8 mouse cellular contexts compared by ENCODE assay signal in the genomic region with DNA sequence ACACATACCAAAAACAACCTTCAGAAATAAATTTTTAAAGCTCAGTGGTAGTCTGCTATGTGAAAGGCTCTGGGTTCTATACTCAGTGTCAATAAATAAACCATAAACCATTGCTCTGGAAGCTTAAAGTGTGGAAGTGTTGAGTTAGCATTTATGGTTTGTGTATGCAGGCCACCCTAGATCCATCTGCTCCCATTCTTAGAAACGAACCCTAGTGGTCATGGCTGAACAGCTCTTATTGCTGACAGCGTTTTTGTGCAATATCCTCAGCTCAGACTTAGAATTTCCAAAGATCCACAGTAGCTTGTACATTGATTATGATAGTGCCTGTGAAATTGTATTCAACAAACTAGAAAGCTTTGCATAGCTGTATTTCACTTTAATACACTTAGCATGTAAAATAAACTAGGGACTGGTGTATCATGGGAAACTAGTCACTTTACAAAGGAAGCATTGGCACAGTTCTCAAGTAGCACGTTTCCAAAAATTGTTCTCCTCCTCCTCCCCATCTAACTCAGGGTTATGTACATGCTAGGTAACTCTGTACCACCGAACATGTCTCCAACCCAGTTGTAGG.
DNase-seq lines count a peak whose midpoint lies in the region; ATAC-seq and TF ChIP-seq lines count a peak whose summit lies in the region.

No protein-coding gene starts in this region.

- WGBS in intestine, embryonic 16.5 days, result 38% methylated on average over 4 of the region's 4 CpGs
- 63% methylated on average over 4 of the region's 4 CpGs for WGBS in midbrain, embryonic 10.5 days

- no peak overlapping the region for H3K27ac ChIP-seq in ES-E14 (ENCODE audit: insufficient read depth, low read depth, low read length, poor library complexity, severe bottlenecking)
- H3K27ac ChIP-seq in intestine, embryonic 16.5 days (ENCODE audit: low read length), result no peak overlapping the region
- H3K27ac ChIP-seq in midbrain, embryonic 10.5 days (replicated peaks), result no peak overlapping the region

- peaks cover 3% of the 10 kb centered on the region in 2 experiments; a peak in 2 of 4 replicates for H3K4me1 ChIP-seq in ES-E14 (ENCODE audit: control insufficient read depth in 2 of 2, insufficient read depth in 2 of 2, low read length in 2 of 2, poor library complexity in 1 of 2)
- peaks cover 18% of the 10 kb centered on the region for H3K4me1 ChIP-seq in intestine, embryonic 16.5 days (ENCODE audit: control insufficient read depth, insufficient read depth, low read length)
- H3K4me1 ChIP-seq in midbrain, embryonic 10.5 days, result peaks cover 22% of the 10 kb centered on the region

- H3K4me3 ChIP-seq in ES-E14 (ENCODE audit: insufficient read depth in 1 of 2, low read depth in 1 of 2, low read length in 2 of 2, poor library complexity in 1 of 2, severe bottlenecking in 1 of 2), result peak overlapping the region in 1 of 2 experiments; percentile 82; a peak in 1 of 4 replicates
- 0 out of 2 replicates have a peak overlapping the region, but pooled peaks have one; percentile 12 for H3K4me3 ChIP-seq in intestine, embryonic 16.5 days (ENCODE audit: low read length)
- H3K4me3 ChIP-seq in midbrain, embryonic 10.5 days, result 0 out of 2 replicates have a peak overlapping the region, but pooled peaks have one; percentile 68

- DNase-seq in embryo, embryonic 10.5 days (ENCODE audit: low spot score), result peak; percentile 53
- no peak for DNase-seq in embryo, embryonic 10 days (ENCODE audit: low spot score)
- DNase-seq in ES-E14 (ENCODE audit: low read depth, low spot score), result no peak
- DNase-seq in midbrain, embryonic 10.5 days (ENCODE audit: low spot score), result no peak
- no peak for DNase-seq in ovary, postnatal 10 days (ENCODE audit: low spot score)
- DNase-seq in adrenal gland, postnatal 36 days, result no peak

- H3K36me3 ChIP-seq in ES-E14 (ENCODE audit: control insufficient read depth, insufficient read depth, low read length, poor library complexity, severe bottlenecking), result no peaks in the 10 kb centered on the region
- no peaks in the 10 kb centered on the region for H3K36me3 ChIP-seq in intestine, embryonic 16.5 days (ENCODE audit: control insufficient read depth, insufficient read depth, low read length)
- H3K36me3 ChIP-seq in midbrain, embryonic 10.5 days, result no peaks in the 10 kb centered on the region

- no peaks in the 10 kb centered on the region for H3K9me3 ChIP-seq in ES-E14 (ENCODE audit: control insufficient read depth, insufficient read depth, low read depth, low read length)
- H3K9me3 ChIP-seq in intestine, embryonic 16.5 days (ENCODE audit: control insufficient read depth, low read length), result no peaks in the 10 kb centered on the region
- H3K9me3 ChIP-seq in midbrain, embryonic 10.5 days (replicated peaks), result no peaks in the 10 kb centered on the region

- no peak overlapping the region for H3K9ac ChIP-seq in ES-E14 (ENCODE audit: insufficient read depth, low read depth, low read length, poor library complexity, severe bottlenecking)
- H3K9ac ChIP-seq in intestine, embryonic 16.5 days (ENCODE audit: low read depth, low read length), result no peak overlapping the region

- ATAC-seq in erythroid progenitor cell, adult 5-6 weeks (replicated peaks; ENCODE audit: low FRiP score, poor library complexity, severe bottlenecking), result peak; percentile 77
- ATAC-seq in intestine, embryonic 16.5 days, result peak; percentile 12; the same call in 1 of the 2 replicates

- H3K4me2 ChIP-seq in intestine, embryonic 16.5 days (ENCODE audit: low read depth, low read length), result peak overlapping the region; percentile 30

- in situ Hi-C loops in ES-E14 (cut with MboI; ENCODE audit: low sequenced_read_pairs in 2 of 2, unreplicated experiment in 2 of 2), result no loop called here

- no peaks in the 10 kb centered on the region for H3K27me3 ChIP-seq in intestine, embryonic 16.5 days (replicated peaks; ENCODE audit: control insufficient read depth, insufficient read depth, low read length)
- no peaks in the 10 kb centered on the region for H3K27me3 ChIP-seq in midbrain, embryonic 10.5 days (ENCODE audit: low read depth, poor library complexity, severe bottlenecking)

TF ChIP-seq in ES-E14, 5 proteins besides CTCF, POLR2A, EP300 and RAD21:
- TF ChIP-seq ZC3H11A (IDR thresholded peaks at IDR 0.05; ENCODE audit: borderline replicate concordance, low read depth, low read length), result no peak
- TF ChIP-seq MAFK (IDR thresholded peaks at IDR 0.05; ENCODE audit: insufficient read depth, low read depth, low read length), result 0 out of 2 replicates have a peak, but pooled peaks have one; percentile 29
